In the genomic region with DNA sequence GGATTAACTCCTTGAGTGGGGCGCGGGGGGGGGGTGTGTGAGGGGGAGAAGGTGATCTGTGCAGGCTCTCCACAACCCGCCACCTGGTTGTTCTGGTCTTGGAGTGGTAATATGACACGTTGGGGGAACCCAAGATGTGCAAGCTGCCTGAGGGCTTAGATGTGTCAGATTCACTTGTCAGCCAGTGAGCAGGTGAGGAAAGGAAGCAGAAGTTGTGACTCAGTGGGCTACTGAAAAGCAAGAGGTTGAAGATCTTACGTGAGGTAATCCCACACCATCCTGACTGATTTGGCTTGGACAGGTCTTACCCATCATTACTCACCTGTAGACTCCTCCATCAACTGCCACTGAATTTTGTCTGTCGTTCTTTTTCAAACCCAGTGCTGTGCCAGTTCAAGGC, we compare ENCODE assay signal across 8 mouse cellular contexts. TPM values are rescaled to one million over a fixed set of nuclear protein-coding genes. Genes with fewer than 3 reads are reported as not detected.
DNase-seq lines count a peak whose midpoint lies in the region; ATAC-seq and TF ChIP-seq lines count a peak whose summit lies in the region.

No protein-coding gene starts in this region.

- H3K4me2 ChIP-seq in lung, embryonic 15.5 days, result peak overlapping the region; percentile 89
- H3K4me2 ChIP-seq in forebrain, embryonic 12.5 days, result peak overlapping the region; percentile 85
- H3K4me2 ChIP-seq in limb, embryonic 11.5 days (ENCODE audit: low read depth, severe bottlenecking), result peak overlapping the region; percentile 95

- H3K4me3 ChIP-seq in lung, embryonic 15.5 days, result peak overlapping the region; percentile 88
- H3K4me3 ChIP-seq in forebrain, embryonic 12.5 days (replicated peaks), result peak overlapping the region; percentile 89
- H3K4me3 ChIP-seq in limb, embryonic 11.5 days (ENCODE audit: low read depth, low read length), result peak overlapping the region; percentile 82
- H3K4me3 ChIP-seq in olfactory bulb, adult 2 months (ENCODE audit: insufficient read depth, low read depth, low read length), result peak overlapping the region; percentile 75

- no peaks in the 10 kb centered on the region for H3K9me3 ChIP-seq in lung, embryonic 15.5 days
- no peaks in the 10 kb centered on the region for H3K9me3 ChIP-seq in forebrain, embryonic 12.5 days
- H3K9me3 ChIP-seq in limb, embryonic 11.5 days (ENCODE audit: control insufficient read depth, low read length), result no peaks in the 10 kb centered on the region

- no peak for DNase-seq in lung, postnatal 14 days
- no peak for DNase-seq in limb, embryonic 11.5 days (ENCODE audit: low spot score)
- DNase-seq in spleen, adult 18-20 months, result no peak
- no peak for DNase-seq in right cerebral cortex, postnatal 25 days
- DNase-seq in right cerebral cortex, postnatal 36 days (ENCODE audit: low spot score in 2 of 2), result no peak

- TF ChIP-seq POLR2A in olfactory bulb, adult 2 months (IDR thresholded peaks at IDR 0.05; ENCODE audit: insufficient read depth, low read depth, low read length), result no peak

- no peak overlapping the region for H3K27ac ChIP-seq in lung, embryonic 15.5 days
- no peak overlapping the region for H3K27ac ChIP-seq in forebrain, embryonic 12.5 days
- no peak overlapping the region for H3K27ac ChIP-seq in limb, embryonic 11.5 days (replicated peaks; ENCODE audit: low read depth, low read length)
- no peak overlapping the region for H3K27ac ChIP-seq in olfactory bulb, adult 2 months (ENCODE audit: insufficient read depth, low read depth, low read length)

- ATAC-seq in lung, embryonic 15.5 days (ENCODE audit: borderline replicate concordance, extremely low read depth, low FRiP score, low TSS enrichment), result 0 out of 2 replicates have a peak, but pooled peaks have one; percentile 2
- ATAC-seq in forebrain, embryonic 12.5 days (ENCODE audit: low FRiP score), result no peak
- ATAC-seq in limb, embryonic 11.5 days (ENCODE audit: insufficient number of reproducible peaks, low FRiP score, low TSS enrichment, low read depth), result no peak

- peaks cover 73% of the 10 kb centered on the region for H3K4me1 ChIP-seq in lung, embryonic 15.5 days
- H3K4me1 ChIP-seq in forebrain, embryonic 12.5 days, result peaks cover 77% of the 10 kb centered on the region
- peaks cover 36% of the 10 kb centered on the region for H3K4me1 ChIP-seq in limb, embryonic 11.5 days (ENCODE audit: control insufficient read depth, insufficient read depth, low read length)
- peaks cover 40% of the 10 kb centered on the region for H3K4me1 ChIP-seq in olfactory bulb, adult 2 months (ENCODE audit: control insufficient read depth, insufficient read depth, low read length)

- TF ChIP-seq CTCF in olfactory bulb, adult 2 months (IDR thresholded peaks at IDR 0.05; ENCODE audit: insufficient read depth, low read depth, low read length), result no peak

- H3K9ac ChIP-seq in lung, embryonic 15.5 days, result no peak overlapping the region
- H3K9ac ChIP-seq in forebrain, embryonic 12.5 days, result peak overlapping the region; percentile 89
- H3K9ac ChIP-seq in limb, embryonic 11.5 days (ENCODE audit: low read length), result no peak overlapping the region

- 30% methylated on average over 6 of the region's 6 CpGs for WGBS in lung, embryonic 15.5 days
- 46% methylated on average over 6 of the region's 6 CpGs for WGBS in forebrain, embryonic 12.5 days
- WGBS in limb, embryonic 11.5 days, result 42% methylated on average over 6 of the region's 6 CpGs
- 45% methylated on average over 6 of the region's 6 CpGs for WGBS in olfactory bulb, adult 2 months

- H3K27me3 ChIP-seq in lung, embryonic 15.5 days, result no peaks in the 10 kb centered on the region
- peaks cover 11% of the 10 kb centered on the region; the same call in 1 of the 2 replicates for H3K27me3 ChIP-seq in forebrain, embryonic 12.5 days
- H3K27me3 ChIP-seq in limb, embryonic 11.5 days (ENCODE audit: control insufficient read depth, insufficient read depth, low read length), result 0 out of 2 replicates have a peak, but pooled peaks cover 2% of the 10 kb centered on the region

- H3K36me3 ChIP-seq in lung, embryonic 15.5 days, result no peaks in the 10 kb centered on the region
- peaks cover 18% of the 10 kb centered on the region; the same call in 1 of the 2 replicates for H3K36me3 ChIP-seq in forebrain, embryonic 12.5 days (replicated peaks)
- H3K36me3 ChIP-seq in limb, embryonic 11.5 days (ENCODE audit: control insufficient read depth, insufficient read depth, low read length), result no peaks in the 10 kb centered on the region

RNA-seq across cellular contexts. Expression of a gene that starts 2.2 kb away (rescaled TPM):
- 8.6 and 8.9 TPM in 2 replicates for polyA plus RNA-seq in lung, embryonic 15.5 days (2015; fragmentation: Nextera tagmentation; extraction: Ambion mirVana)
- 11.5 TPM in 2 replicates for polyA plus RNA-seq in forebrain, embryonic 12.5 days (2016; fragmentation: Nextera tagmentation; extraction: Ambion mirVana)
- 7.5 and 11.4 TPM in 2 replicates for polyA plus RNA-seq in limb, embryonic 11.5 days (2014; fragmentation: Nextera tagmentation; extraction: Ambion mirVana)
- not detected in 2 replicates for polyA plus RNA-seq in olfactory bulb, adult 2 months (2012; ENCODE audit: insufficient read depth, insufficient read length, low replicate concordance, missing spikeins)

RNA-seq across cellular contexts. Expression of a gene that starts 25.8 kb away (rescaled TPM):
- 11.0 and 13.1 TPM in 2 replicates for polyA plus RNA-seq in lung, embryonic 15.5 days (2015; fragmentation: Nextera tagmentation; extraction: Ambion mirVana)
- 12.2 and 13.5 TPM in 2 replicates for polyA plus RNA-seq in forebrain, embryonic 12.5 days (2016; fragmentation: Nextera tagmentation; extraction: Ambion mirVana)
- 11.1 and 12.8 TPM in 2 replicates for polyA plus RNA-seq in limb, embryonic 11.5 days (2014; fragmentation: Nextera tagmentation; extraction: Ambion mirVana)
- polyA plus RNA-seq in olfactory bulb, adult 2 months (2012; ENCODE audit: insufficient read depth, insufficient read length, low replicate concordance, missing spikeins), result not detected in 2 replicates

RNA-seq across cellular contexts. Expression of a gene that starts 30.2 kb away (rescaled TPM):
- 0.96 and 2.1 TPM in 2 replicates for polyA plus RNA-seq in lung, embryonic 15.5 days (2015; fragmentation: Nextera tagmentation; extraction: Ambion mirVana)
- polyA plus RNA-seq in forebrain, embryonic 12.5 days (2016; fragmentation: Nextera tagmentation; extraction: Ambion mirVana), result 0.72 TPM in 1 of 2 replicates, not detected in the other
- not detected in 2 replicates for polyA plus RNA-seq in limb, embryonic 11.5 days (2014; fragmentation: Nextera tagmentation; extraction: Ambion mirVana)
- polyA plus RNA-seq in olfactory bulb, adult 2 months (2012; ENCODE audit: insufficient read depth, insufficient read length, low replicate concordance, missing spikeins), result not detected in 2 replicates

Comparison
In these comparisons a context has a peak if more than half of its experiments do, and no peak if none do; other contexts are left out.
1. RNA of a gene that starts 25.8 kb away (polyA plus RNA-seq): 11.0 to 13.1 TPM in lung, embryonic 15.5 days, 11.1 to 12.8 TPM in limb, embryonic 11.5 days and 12.2 to 13.5 TPM in forebrain, embryonic 12.5 days; not detected in olfactory bulb, adult 2 months; every median in the first group is over 10 times any median in the second.
2. Peak in every context shown above with its lines, with median percentiles within 50 percentile points of each other: H3K4me2 ChIP-seq and H3K4me3 ChIP-seq.